Mouse (Mus musculus) G1E-ER4 (cell line): ENCODE data around the gene Cdt1. TPM values are rescaled to one million over a fixed set of nuclear protein-coding genes. Genes with fewer than 3 reads are reported as not detected.

Experiments
- GATA1 ChIP-seq: IDR thresholded peaks from one replicate; pipeline ENCODE4 v1.8.0; 2012; ENCODE audit warnings: low read length, inconsistent platforms
- polyA plus RNA-seq: library from polyadenylated mRNA; stranded (reverse); fragments of >175 nt; gene quantifications from 2 replicates; pipeline ENCODE4 v1.2.3, GENCODE M21; 2012

The Cdt1 gene
- polyA plus RNA-seq, 1 experiment: 305 TPM

GRCm38 (mm10) chr8:122611295-122612133, 43.7 kb downstream of the Cdt1 start, which contains the start of the genes Galns and Trappc2l:
TSS of gene Galns (minus strand) at chr8:122611463.
TSS of gene Trappc2l (plus strand) at chr8:122611640.
- no peak for TF ChIP-seq GATA1

- TF ChIP-seq GATA1: no peak
Measured at GRCm38 (mm10) chr8:122616181-122616905, 48.5 kb downstream of the Cdt1 start.

GRCm38 (mm10) chr8:122617947-122618546, 50.2 kb downstream of the Cdt1 start:
- no peak for TF ChIP-seq GATA1

- no peak for TF ChIP-seq GATA1
Measured at GRCm38 (mm10) chr8:122618660-122619378, 51.0 kb downstream of the Cdt1 start.

- TF ChIP-seq GATA1: no peak
Measured at GRCm38 (mm10) chr8:122620446-122620845, 52.6 kb downstream of the Cdt1 start.

- no peak for TF ChIP-seq GATA1
Measured at GRCm38 (mm10) chr8:122622727-122623126, 54.9 kb downstream of the Cdt1 start, which contains the start of gene Pabpn1l. TSS of gene Pabpn1l (minus strand) at chr8:122622739.

Other genes starting within 250 kb of the Cdt1 start
- not detected in 2 replicates for gene Trhr2, start 207.3 kb upstream of the Cdt1 start, polyA plus RNA-seq
- gene Zc3h18, start 191.4 kb upstream of the Cdt1 start, polyA plus RNA-seq: 148 and 187 TPM in 2 replicates
- gene Il17c, start 146.0 kb upstream of the Cdt1 start, polyA plus RNA-seq: 0.15 and 0.27 TPM in 2 replicates
- 197 and 218 TPM in 2 replicates for gene Cyba, start 135.1 kb upstream of the Cdt1 start, polyA plus RNA-seq
- 66.0 and 70.7 TPM in 2 replicates for gene Mvd, start 124.6 kb upstream of the Cdt1 start, polyA plus RNA-seq
- gene Snai3, start 107.3 kb upstream of the Cdt1 start, polyA plus RNA-seq: not detected in 2 replicates
- gene Rnf166, start 92.0 kb upstream of the Cdt1 start, polyA plus RNA-seq: 26.8 and 32.6 TPM in 2 replicates
- gene Ctu2, start 91.9 kb upstream of the Cdt1 start, polyA plus RNA-seq: 34.0 and 38.9 TPM in 2 replicates
- 69.8 and 70.8 TPM in 2 replicates for gene Piezo1, start 16.7 kb upstream of the Cdt1 start, polyA plus RNA-seq
- 236 and 483 TPM in 2 replicates for gene Aprt, start 8.9 kb downstream of the Cdt1 start, polyA plus RNA-seq
- 3.2 and 3.4 TPM in 2 replicates for gene Galns, start 43.4 kb downstream of the Cdt1 start, polyA plus RNA-seq
- gene Trappc2l, start 43.6 kb downstream of the Cdt1 start, polyA plus RNA-seq: 0.46 and 1.2 TPM in 2 replicates
- not detected in 2 replicates for gene Pabpn1l, start 54.7 kb downstream of the Cdt1 start, polyA plus RNA-seq
- 256 and 273 TPM in 2 replicates for gene Cbfa2t3, start 131.1 kb downstream of the Cdt1 start, polyA plus RNA-seq
- 0.14 and 0.15 TPM in 2 replicates for gene Acsf3, start 207.5 kb downstream of the Cdt1 start, polyA plus RNA-seq